Mouse (Mus musculus) olfactory bulb, adult 2 months (tissue): ENCODE data around the gene Zfp879.

Source experiments
- CTCF ChIP-seq: fragments of 200-500 bp; IDR thresholded peaks from 2 replicates; pipeline ENCODE4 v1.5.1; 2012; ENCODE audit warnings: low read depth, mild to moderate bottlenecking, low read length, moderate library complexity; ENCODE audit not compliant: insufficient read depth
- POLR2A ChIP-seq: fragments of 200-500 bp; IDR thresholded peaks from 2 replicates; pipeline ENCODE4 v1.6.1; 2012; ENCODE audit warnings: mild to moderate bottlenecking, low read depth, low read length, moderate library complexity; ENCODE audit not compliant: insufficient read depth

- TF ChIP-seq POLR2A: 0 out of 2 replicates have a peak, but pooled peaks have one; percentile 36
- TF ChIP-seq CTCF: no peak
These were observed 14.1 kb downstream of the Zfp879 start, which contains the start of gene Zfp354c for GRCm38 (mm10) chr11:50827010-50827953.
